Mouse (Mus musculus): ENCODE results near the gene Cdc20.

GRCm38 (mm10) chr4:118421384-118421783, 15.8 kb downstream of the Cdc20 start:
- TF ChIP-seq CTCF (IDR thresholded peaks at IDR 0.05; ENCODE audit: low read depth) (no peak), EP300 (IDR thresholded peaks at IDR 0.05; ENCODE audit: low read depth) (no peak)
